19 mouse cellular contexts compared by ENCODE assay signal in the genomic region with DNA sequence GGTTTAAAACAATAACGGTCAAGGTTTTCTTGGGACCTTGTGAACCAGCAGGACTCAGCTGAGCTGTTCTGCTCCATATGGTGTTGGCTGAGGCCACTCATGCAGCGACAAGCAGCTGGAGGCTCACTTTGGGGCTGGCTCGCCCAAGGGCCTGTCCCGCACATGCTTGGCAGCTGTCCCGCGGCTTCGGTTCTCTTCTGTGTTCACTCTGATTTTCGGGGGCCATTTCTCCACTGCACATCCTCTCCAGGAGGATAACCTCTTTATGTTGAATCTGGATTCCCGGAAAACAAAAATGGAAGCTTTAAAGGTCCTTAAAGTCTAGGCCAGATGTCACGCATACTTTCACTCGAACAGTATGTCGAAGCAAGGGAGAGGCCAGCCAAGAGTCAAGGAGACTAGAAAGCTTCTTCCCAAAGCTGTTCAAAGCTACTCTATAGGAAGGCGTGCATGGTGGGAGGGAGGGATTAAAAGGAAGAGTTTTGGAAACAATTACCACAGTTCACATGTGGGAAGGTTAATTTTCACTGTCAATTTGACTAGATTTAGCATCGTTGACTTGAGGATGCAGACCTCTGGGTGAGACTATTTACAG. TPM values are rescaled to one million over a fixed set of nuclear protein-coding genes. Genes with fewer than 3 reads are reported as not detected.
DNase-seq lines count a peak whose midpoint lies in the region; ATAC-seq and TF ChIP-seq lines count a peak whose summit lies in the region.
"Had no signal": no experiment of that assay in that cellular context is flagged by ENCODE, and none has a peak within 500 bp of the region (broad histone marks: within the 10 kb centered on the region; RNA-seq: fewer than 3 reads in every experiment).

No protein-coding gene starts in this region.

- no peaks in the 10 kb centered on the region for H3K36me3 ChIP-seq in lung, embryonic 14.5 days (ENCODE audit: insufficient read depth)
- H3K36me3 ChIP-seq: hindbrain, embryonic 10.5 days; limb, embryonic 12.5 days; midbrain, embryonic 15.5 days had no signal

- H3K4me3 ChIP-seq in lung, embryonic 14.5 days (ENCODE audit: low read depth, low read length): no peak overlapping the region
- H3K4me3 ChIP-seq: hindbrain, embryonic 10.5 days; left cerebral cortex, adult 2 months; limb, embryonic 12.5 days; megakaryocyte, embryonic 14.5 days; midbrain, embryonic 15.5 days had no signal

- no peaks in the 10 kb centered on the region for H3K27me3 ChIP-seq in lung, embryonic 14.5 days (ENCODE audit: insufficient read depth, low read length)
- H3K27me3 ChIP-seq: limb, embryonic 12.5 days; midbrain, embryonic 15.5 days had no signal

- H3K4me1 ChIP-seq in lung, embryonic 14.5 days (ENCODE audit: insufficient read depth): no peaks in the 10 kb centered on the region
- H3K4me1 ChIP-seq: hindbrain, embryonic 10.5 days; limb, embryonic 12.5 days; midbrain, embryonic 15.5 days had no signal

- 61% methylated on average over 14 of the region's 14 CpGs for WGBS in lung, embryonic 14.5 days

- DNase-seq in cerebellum, postnatal 14 days: peak; percentile 33 to 38
- no peak for DNase-seq in cerebellum, adult 11-12 months
- DNase-seq in heart, postnatal 14 days: peak; percentile 4 to 14
- no peak for DNase-seq in heart, adult 9 months (ENCODE audit: low spot score in 2 of 2)
- peak; percentile 71 for DNase-seq in lung, embryonic 14.5 days
- no peak for DNase-seq in lung, postnatal 25 days (ENCODE audit: low spot score)
- peak; percentile 9 for DNase-seq in R1 (ENCODE audit: low read depth, low spot score)
- DNase-seq: thymus, postnatal 25 days had no signal

- ATAC-seq in lung, embryonic 14.5 days (ENCODE audit: insufficient read depth): peak; percentile 81
- no peak for ATAC-seq in inflammation-experienced regulatory T-cells, adult 6 months
- ATAC-seq: forebrain, embryonic 16.5 days; midbrain, embryonic 15.5 days had no signal

- intact Hi-C loops in heart, postnatal 14 days (cut with DNase I): no loop called here

- peak overlapping the region; percentile 2; the same call in 1 of the 2 replicates for H3K27ac ChIP-seq in lung, embryonic 14.5 days (ENCODE audit: low read depth)
- H3K27ac ChIP-seq: hindbrain, embryonic 10.5 days; left cerebral cortex, adult 2 months; limb, embryonic 12.5 days; liver, embryonic 14.5 days; midbrain, embryonic 15.5 days had no signal

- H3K9ac ChIP-seq in lung, embryonic 14.5 days: no peak overlapping the region
- H3K9ac ChIP-seq: limb, embryonic 12.5 days; liver, embryonic 14.5 days; midbrain, embryonic 15.5 days had no signal

- no peaks in the 10 kb centered on the region for H3K9me3 ChIP-seq in lung, embryonic 14.5 days (ENCODE audit: low read depth, low read length)
- H3K9me3 ChIP-seq: hindbrain, embryonic 10.5 days; limb, embryonic 12.5 days; megakaryocyte, embryonic 14.5 days; midbrain, embryonic 15.5 days had no signal

- H3K4me2 ChIP-seq in lung, embryonic 14.5 days: no peak overlapping the region
- H3K4me2 ChIP-seq: heart, embryonic 11.5 days; limb, embryonic 12.5 days; midbrain, embryonic 15.5 days had no signal

- no peak for TF ChIP-seq CTCF in lung, embryonic 14.5 days (IDR thresholded peaks at IDR 0.05; ENCODE audit: low read depth)

RNA-seq across cellular contexts. Expression of gene Trim44, which starts 8.6 kb away (rescaled TPM):
- 10 to 100 TPM; 30.0 to 31.3 TPM for total RNA-seq in heart, postnatal 14 days (2021)
- polyA plus RNA-seq in lung, embryonic 14.5 days (2014; fragmentation: Nextera tagmentation; extraction: Ambion mirVana): 37.6 and 39.3 TPM in 2 replicates
- 1 to 10 TPM; 3.6 to 9.9 (median 9.3) TPM for polyA plus RNA-seq in inflammation-experienced regulatory T-cells, adult 6 months (2017; shearing (Covaris generic))

RNA-seq across cellular contexts. Expression of gene Fjx1, which starts 36.1 kb away (rescaled TPM):
- total RNA-seq in heart, postnatal 14 days (2021): 1 to 10 TPM in 1 of 2 experiments, under 1 TPM in 1; 0.98 to 1.1 TPM
- 6.7 and 8.3 TPM in 2 replicates for polyA plus RNA-seq in lung, embryonic 14.5 days (2014; fragmentation: Nextera tagmentation; extraction: Ambion mirVana)
- polyA plus RNA-seq in inflammation-experienced regulatory T-cells, adult 6 months (2017; shearing (Covaris generic)): not detected
- total RNA-seq: MEL; neutrophil, adult 5-6 weeks had no signal

Comparison
In these comparisons a context has a peak if more than half of its experiments do, and no peak if none do; other contexts are left out.
1. DNase-seq: peak in cerebellum, postnatal 14 days (2 of 2), heart, postnatal 14 days (2 of 2), lung, embryonic 14.5 days (single experiment) and R1 (single experiment); none in cerebellum, adult 11-12 months (single experiment), heart, adult 9 months (0 of 2) and lung, postnatal 25 days (single experiment).